Mouse (Mus musculus) naive thymus-derived CD4-positive, alpha-beta T cell, adult 2 months (primary cell): ENCODE measurements around the gene Lin7b.
"Not testable (repeated sequence)": the region's sequence is repeated elsewhere in the genome, so short reads cannot be mapped to it uniquely, and the experiment has no call there.

Experiments
- DNase-seq: peaks from one replicate; pipeline ENCODE4 v3.0.0-alpha.2; 2011; ENCODE audit warnings: low read depth

Gene Lin7b

DNA sequence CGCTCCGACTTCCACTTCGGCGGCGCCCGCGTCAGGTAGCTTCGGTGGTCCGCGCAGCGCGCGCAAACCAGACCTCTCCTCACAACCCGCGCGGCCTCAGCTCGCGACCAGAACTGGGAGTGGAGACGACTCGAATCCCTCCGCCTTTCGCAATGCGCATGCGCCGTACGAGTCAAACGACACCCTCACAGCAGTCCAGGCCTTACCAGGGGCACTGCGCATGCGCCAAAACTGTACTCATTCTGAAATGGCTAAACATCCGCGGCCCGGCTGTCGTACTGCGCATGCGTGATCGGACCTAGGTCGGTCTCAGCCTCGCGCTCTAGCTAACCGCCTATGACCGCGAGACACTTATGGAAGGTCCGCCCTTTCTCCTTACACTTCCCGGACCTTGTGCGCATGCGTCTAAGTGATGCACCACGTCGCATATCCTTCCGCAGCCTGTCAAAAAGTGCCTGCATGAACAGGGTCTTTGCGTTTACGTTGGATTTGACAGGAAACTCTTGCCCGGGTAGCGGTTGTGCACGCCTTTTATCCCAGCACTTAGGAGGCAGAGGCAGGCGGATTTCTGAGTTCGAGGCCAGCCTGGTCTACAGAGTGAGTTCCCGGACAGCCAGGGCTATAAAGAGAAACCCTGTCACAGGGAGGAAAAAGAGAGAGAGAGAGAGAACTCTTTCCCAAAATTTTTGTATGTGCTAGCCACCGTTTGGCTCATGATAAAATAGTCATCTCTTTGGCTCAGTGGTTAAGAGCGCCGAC is 25.4 kb upstream of the Lin7b start, which contains the start of gene Snrnp70:
Gene Snrnp70, minus strand, starts transcription at position 165 of the 759 bp plus-strand sequence.
- peak; percentile 100 for DNase-seq

DNA sequence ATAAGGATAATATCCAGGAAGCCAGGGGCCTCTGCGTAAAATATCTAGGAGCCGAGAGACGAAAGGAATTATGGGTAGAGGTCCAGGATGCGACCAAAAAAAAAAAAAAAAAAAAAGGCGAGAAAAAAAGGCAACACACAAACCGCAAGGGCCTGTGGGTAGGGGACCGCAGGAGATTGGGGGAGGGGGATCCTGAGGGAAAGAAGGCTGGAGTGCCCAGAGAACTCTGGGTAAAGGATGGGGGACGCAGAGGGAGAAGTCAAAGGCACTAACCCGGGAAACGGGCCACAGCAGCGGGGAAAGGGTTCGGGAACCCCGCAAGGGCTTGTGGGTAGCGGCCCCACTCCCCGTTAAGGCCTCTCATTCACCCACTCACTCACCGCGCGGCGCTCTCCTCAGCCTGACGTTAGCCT is 24.8 kb upstream of the Lin7b start:
- DNase-seq, result no peak

GRCm38 (mm10) chr7:45386077-45386476 is 15.7 kb upstream of the Lin7b start:
- no peak for DNase-seq

DNA sequence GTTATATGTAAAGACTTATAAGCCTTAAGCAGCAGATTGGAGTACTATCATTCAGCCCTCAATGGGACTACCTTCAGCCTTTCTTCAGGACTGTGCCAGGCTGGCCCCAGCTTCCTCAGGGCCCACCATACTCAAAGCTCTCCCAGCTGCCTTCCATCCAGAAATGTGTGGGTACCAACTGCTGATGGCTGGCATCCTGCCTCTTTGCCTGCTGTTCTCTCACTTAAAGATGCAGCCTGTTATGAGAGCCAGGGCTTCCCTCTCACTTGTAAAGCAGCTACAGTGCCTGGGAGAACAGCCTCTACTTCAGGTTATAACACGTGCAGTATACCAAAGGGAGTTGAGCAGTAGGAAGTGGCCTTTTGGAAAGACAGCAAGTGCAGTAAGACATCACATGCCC is 5.7 kb upstream of the Lin7b start:
- no peak for DNase-seq

GRCm38 (mm10) chr7:45374620-45375019 is 4.2 kb upstream of the Lin7b start:
- DNase-seq, result no peak

DNA sequence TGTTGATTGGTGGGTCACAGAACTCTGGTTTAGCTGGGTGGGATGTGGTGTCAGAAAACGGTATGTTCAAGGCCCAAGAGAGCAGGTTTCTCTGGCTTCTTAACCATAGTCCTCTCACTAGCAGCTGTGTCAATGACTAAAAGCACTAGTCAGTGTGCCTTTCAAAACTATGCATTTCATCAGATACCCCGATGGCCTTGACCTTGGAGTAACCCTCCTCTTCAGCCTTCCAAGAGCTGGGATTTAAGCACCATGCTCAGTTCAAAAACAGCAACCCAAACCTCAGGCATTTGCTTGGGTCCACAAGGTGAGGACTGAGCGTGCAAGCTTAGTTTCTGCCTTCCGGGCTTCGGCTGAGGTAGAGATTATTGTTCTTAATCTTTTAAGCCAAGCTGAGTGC is 2.0 kb upstream of the Lin7b start:
- no peak for DNase-seq

- DNase-seq, result no peak
Measured at GRCm38 (mm10) chr7:45369836-45370474, 428 bp downstream of the Lin7b start.

GRCm38 (mm10) chr7:45369022-45369745 is 1.2 kb downstream of the Lin7b start:
- peak; percentile 33 for DNase-seq

DNA sequence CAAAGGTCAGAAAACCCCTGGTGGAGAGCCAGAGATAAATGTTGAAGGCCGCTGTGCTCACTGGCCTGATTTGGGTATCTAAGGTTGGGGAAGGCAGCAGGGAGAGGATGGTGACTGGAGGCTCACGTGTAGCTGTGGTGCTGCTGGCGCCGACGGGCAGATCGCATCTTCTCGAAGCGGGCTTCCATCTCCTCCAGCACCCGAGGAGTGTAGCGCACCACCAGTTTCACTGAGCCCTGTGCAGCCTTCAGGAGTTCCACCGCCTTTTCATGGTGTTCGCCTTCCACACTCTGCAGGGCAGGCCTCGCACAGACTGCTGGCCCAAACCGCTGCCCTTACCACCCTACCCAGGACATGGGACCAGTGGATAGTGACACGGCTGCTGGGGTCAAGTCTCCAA is 2.2 kb downstream of the Lin7b start:
- no peak for DNase-seq

DNA sequence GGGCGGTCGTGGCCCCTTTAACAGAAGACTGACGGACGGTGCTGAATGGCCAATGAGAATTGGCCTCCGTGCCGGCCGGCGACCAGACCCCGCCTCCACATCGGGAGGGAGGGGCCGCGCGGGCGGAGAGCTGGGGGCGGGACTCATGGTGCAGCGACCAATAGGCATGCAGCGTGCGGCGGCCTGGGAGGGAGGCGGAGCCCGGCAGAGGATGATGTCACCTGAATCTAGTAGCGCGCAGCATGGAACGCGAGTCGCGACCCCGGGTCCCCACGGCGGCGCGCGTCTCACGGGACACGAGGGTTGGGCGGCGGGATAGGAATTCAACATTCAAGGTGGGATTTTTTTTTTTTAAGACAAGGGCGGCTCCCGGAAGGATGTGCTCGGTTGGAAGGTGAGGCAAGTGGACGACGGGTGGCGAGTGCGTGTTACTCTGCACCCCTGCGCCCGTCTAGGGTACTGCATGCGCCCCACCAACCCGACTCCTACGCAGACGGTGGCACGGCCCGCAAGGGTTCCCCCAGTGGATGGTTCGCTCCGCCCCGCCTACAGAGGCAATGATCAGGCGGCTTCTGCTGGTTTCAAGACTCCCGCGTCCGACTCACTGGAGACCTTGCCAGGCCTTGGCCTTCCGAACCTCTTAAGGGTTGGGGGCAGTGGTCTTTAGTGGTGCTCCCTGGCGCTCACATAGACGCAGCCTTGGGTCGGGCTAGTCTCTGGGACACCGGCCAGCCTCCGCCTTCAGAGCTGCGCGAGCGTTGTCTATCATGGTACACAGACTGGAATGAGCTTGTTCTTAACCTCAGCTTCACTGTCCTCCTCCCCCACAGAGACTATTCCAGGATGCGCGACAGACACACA is 3.1 kb downstream of the Lin7b start:
- peak; percentile 97 for DNase-seq

GRCm38 (mm10) chr7:45366652-45367019 is 3.7 kb downstream of the Lin7b start, which contains the start of gene Ppfia3:
TSS of gene Ppfia3 (minus strand) at chr7:45367019.
- no peak for DNase-seq

DNA sequence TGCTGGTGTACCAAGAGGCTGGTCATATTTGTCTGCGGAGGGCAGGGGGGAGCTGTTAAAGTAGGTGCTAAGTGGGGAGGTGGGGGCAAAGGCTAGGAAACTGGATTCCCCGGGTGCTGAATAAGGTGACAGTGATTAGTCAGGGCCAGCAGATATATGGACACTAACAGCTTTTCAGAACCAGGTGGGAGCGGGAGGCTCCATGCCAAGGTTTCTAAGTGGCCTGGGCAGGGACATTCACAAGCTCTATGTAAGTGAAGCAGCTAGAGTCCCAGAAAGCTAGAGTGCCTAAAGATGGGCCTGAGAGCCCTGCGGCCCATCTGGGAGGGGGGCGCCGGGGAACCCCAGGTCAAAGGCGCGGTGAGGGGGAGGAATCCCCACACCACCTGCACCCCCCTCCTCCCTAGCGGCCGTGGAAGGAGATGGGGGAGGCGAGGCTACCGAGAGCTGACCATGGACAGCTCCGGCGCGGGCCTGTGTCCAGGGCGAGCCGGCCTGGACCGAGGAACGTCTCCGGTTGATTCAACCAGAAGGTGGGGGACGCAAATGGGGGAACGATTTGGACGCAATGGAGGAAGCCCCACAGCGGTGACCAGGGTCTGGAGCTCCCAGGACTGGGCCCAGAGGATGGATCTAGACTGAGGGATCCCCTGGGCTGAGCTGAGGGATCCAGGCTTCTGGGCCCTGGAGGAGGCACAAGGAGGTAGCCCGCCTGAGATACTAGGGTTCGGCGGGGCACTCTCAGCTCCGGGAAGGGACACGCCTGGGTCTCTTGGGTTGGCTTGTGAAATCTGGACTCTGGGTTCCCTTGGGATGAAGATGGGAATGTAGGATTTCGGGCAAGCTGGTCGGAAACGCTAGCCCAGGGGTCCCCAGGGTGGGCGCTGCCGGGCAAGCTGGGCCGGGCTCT is 4.4 kb downstream of the Lin7b start:
- peak; percentile 44 for DNase-seq

DNA sequence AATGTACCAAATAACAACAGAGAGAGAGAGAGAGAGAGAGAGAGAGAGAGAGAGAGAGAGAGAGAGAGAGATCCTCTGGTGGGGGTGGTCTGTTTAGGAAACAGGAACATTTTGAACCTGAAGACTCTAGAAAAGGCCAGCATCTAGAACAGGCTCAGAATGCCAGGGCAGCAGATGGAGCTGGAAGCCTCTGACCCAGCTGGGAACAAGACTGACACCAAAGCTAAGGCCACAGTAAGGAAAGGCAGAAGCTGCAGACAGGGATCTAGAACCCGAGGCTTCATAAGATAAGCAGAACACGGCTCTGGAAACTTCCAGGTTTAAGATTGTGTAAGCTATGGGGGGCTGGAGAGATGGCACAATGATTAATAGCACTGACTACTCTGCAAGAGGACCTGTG is 6.4 kb downstream of the Lin7b start:
- DNase-seq, result no peak

DNA sequence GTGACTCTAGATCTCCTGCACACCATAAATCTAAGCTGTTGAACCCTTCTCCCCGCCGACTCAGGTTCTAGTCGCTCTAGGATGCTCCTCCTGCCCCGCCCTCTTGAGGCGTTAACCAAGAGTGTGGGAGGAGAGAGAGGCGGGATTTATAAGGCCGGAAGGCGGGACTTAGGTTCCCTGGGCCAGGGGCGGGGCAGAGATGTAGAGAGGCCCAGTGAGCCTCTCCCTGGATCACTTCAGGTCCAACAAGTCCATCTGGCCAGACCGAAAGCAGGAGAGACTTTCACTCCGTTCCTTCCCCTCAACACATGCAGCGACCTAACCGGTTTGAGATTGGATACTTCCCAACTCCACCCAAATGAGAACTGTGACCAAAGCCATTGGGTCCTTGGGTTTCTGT is 7.6 kb downstream of the Lin7b start:
- DNase-seq, result peak; percentile 76

DNA sequence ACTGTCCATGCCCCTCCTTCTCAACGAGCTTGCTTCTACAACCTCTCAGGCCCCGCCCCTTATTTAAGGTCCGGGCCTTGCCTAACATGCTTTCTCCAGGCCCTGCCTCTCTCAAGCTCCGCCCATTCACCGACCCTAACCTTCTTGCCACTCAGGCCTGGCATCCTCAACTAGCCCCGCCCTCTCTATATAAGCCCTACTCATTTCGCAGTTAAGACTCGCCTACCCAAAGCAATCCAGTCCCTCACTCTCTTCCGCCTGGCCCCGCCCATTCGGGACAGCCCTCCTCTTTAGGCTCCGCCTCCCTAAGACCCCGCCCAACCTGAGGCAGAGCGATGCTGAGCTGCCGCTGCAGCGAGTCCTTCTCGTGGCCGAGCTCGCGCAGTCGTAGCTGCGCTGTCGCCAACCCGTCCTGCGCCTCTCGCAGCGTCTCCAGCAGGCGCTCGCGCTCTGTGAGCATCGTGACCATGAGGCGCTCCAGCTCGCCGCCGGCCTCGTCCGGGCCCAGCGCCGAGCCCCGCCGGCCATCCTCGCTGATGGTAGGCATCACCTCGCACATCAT is 9.1 kb downstream of the Lin7b start:
- peak; percentile 90 for DNase-seq

- no peak for DNase-seq
Measured at GRCm38 (mm10) chr7:45360404-45361125, 9.8 kb downstream of the Lin7b start.

- DNase-seq, result not testable (repeated sequence)
Measured at GRCm38 (mm10) chr7:45359081-45359480, 11.3 kb downstream of the Lin7b start.

- DNase-seq, result no peak
Measured at GRCm38 (mm10) chr7:45356087-45356486, 14.3 kb downstream of the Lin7b start.

DNA sequence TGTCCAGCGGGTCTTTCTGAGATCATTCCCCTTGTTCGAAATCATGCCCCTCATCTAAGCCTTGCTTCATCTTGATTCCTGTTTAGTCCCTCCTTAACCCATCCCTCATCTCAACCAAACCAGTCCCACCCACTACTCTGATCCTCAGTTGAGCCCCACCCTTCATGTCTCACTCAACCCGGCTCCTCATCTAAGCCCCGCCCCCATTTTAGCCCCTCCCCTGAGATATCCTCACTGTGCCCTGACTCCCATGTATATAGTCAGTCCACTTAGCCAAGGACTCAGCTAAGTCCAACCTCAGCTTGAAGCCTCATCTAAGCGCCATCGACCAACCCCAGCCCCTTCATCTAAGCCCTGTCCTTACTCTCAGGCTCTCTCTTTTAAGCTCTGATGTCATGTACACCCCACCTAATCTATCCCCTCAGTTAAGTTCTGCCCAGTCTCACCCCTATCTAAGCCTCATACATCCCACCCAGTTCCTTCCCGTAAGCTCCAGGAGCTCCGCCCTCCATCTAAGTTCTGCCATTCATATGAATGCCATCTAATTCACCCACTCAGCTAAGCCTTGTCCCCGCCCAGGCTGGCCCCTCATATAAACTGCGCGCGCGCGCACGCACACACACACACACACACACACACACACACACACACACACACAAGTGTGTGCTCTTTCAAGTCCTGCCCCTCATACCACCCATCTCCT is 14.9 kb downstream of the Lin7b start:
- DNase-seq, result no peak
